Mouse (Mus musculus): Measurements from ENCODE around the gene Tenm2. TPM values are rescaled to one million over a fixed set of nuclear protein-coding genes. Genes with fewer than 3 reads are reported as not detected.
A peak's percentile ranks its signal among the peaks of the same experiment; 100 is the strongest.

Gene Tenm2
- polyA plus RNA-seq, 1 experiment from 2014 or later: 47.3 TPM

DNA sequence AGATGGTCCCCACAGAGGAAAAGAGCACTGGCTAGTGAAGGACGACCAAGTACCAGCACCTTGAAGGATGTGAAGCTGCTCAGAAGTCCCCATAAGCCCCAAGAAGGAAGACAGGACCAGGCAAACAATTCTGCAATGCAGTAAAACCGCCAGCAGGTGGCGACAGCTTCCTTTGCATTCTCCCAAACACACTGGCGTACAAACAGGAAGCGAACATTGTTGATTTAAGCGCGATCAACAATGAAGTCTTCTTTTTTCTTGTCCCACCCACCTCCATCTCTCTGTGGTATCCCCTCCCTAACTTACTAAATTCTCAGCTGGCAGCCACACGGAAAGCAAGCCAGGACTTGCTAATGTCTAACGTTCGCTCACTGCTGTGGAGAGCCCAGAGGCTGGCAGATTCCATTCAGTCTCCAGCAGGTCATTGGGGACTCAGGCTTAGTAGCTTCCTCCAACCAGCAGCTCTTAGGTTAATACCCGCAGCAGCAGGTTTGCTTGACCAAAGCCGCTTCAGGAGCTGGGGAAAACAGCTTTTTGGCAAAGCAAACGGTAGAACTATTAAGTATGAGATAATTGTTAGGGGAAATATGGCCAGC lies 1190.0 kb downstream of the Tenm2 start:
- 1% methylated on average over 13 of the region's 13 CpGs for WGBS
- ATAC-seq: peak; percentile 72
- Histone ChIP-seq H3K4me1 (replicated peaks) (peaks cover 28% of the 10 kb centered on the region), H3K4me3 (replicated peaks) (peak overlapping the region; percentile 36), H3K27me3 (peaks cover 5% of the 10 kb centered on the region; the same call in 1 of the 2 replicates), H3K9me3 (no peaks in the 10 kb centered on the region), H3K9ac (replicated peaks) (peak overlapping the region; percentile 57; the same call in 1 of the 2 replicates), H3K27ac (peak overlapping the region; percentile 45), H3K36me3 (peaks cover 24% of the 10 kb centered on the region), H3K4me2 (replicated peaks) (peak overlapping the region; percentile 47)

DNA sequence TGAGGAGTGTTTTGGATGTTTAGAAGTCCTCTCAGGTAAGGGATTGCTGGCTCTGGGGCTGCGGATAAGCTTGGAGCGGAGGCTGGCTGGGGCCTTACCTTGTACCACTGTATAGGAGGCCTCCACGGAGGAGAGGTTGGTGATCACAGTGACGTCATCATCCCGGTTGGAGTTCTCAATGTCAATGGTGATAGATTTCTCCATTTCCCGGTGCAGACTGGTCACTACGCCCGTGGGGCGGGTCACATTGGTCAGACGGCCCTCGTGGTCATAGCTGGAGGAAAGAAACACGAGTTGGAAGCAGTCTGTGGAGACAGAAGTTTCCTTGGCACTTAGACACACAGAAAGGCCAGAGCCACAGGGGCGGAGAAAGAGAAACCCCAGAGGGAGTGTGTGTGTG lies 1194.4 kb downstream of the Tenm2 start:
- Histone ChIP-seq H3K36me3 (peaks cover 23% of the 10 kb centered on the region), H3K27ac (no peak overlapping the region), H3K9ac (replicated peaks) (no peak overlapping the region), H3K4me2 (replicated peaks) (no peak overlapping the region), H3K4me1 (replicated peaks) (peaks cover 46% of the 10 kb centered on the region), H3K9me3 (no peaks in the 10 kb centered on the region), H3K27me3 (peaks cover 5% of the 10 kb centered on the region; the same call in 1 of the 2 replicates), H3K4me3 (replicated peaks) (no peak overlapping the region)
- ATAC-seq: no peak
- WGBS: 88% methylated on average over 13 of the region's 13 CpGs

DNA sequence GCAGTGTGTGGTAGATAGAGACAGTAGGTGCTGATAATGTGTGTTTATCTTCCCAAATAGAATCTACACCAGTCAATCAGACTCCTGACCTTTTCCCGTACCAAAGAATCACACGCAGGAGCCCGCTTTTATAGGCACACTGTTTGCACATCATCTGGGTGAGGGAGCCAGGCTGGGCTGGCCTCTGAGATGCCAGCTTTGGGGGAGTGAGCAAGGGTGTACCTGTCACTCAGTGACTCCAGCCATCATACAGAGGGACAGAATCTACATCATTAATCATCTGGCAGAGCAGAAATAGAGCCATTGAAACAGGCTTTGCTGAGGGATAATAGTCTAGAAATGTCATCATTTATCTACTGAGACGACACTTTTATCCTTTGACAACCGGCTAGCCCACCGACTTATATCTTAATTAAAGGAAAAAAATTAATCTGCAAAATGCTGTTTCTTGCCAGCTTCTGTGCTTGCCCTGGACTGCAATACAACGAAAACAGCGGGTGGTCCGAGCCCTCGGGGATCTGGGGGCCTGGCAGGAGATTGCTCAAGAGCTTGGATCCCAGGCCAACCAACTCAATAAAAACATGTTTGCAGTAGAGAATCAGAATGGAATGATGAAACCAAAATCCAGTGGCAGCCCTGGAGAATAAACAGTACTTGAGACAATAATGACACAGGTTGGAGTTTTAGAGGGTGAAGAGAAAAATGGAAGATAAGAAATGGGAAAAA lies 1195.1 kb downstream of the Tenm2 start:
- no peak overlapping the region for H3K4me2 ChIP-seq (replicated peaks)
- peak; percentile 10; the same call in 1 of the 2 replicates for ATAC-seq
- H3K4me3 ChIP-seq (replicated peaks): no peak overlapping the region
- no peaks in the 10 kb centered on the region for H3K9me3 ChIP-seq
- H3K27ac ChIP-seq: 0 out of 2 replicates have a peak overlapping the region, but pooled peaks have one; percentile 0
- H3K9ac ChIP-seq (replicated peaks): no peak overlapping the region
- WGBS: 64% methylated on average over 10 of the region's 10 CpGs
- peaks cover 44% of the 10 kb centered on the region for H3K4me1 ChIP-seq (replicated peaks)
- peaks cover 25% of the 10 kb centered on the region for H3K36me3 ChIP-seq
- peaks cover 5% of the 10 kb centered on the region; the same call in 1 of the 2 replicates for H3K27me3 ChIP-seq

DNA sequence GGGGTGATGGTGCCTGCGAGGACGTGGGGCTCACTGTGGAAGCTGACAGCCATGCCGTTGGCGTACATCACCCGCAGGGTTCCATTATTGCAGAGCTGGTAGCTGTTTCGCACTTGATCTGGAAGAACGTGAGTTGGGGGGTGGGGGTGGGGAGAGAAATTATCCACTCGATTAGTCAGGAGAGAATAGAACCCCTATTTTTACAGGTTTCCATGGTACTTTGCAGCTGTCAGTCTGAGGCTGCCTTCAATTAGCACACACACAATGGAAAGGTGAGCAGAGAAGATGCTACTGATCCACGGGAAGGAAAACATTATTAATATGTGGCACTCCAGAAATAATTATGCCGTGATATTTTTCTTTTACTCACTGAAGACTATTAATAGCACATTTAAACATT lies 1195.9 kb downstream of the Tenm2 start:
- Histone ChIP-seq H3K4me2 (replicated peaks) (no peak overlapping the region), H3K36me3 (peaks cover 26% of the 10 kb centered on the region), H3K4me1 (replicated peaks) (peaks cover 43% of the 10 kb centered on the region), H3K9ac (replicated peaks) (no peak overlapping the region), H3K9me3 (no peaks in the 10 kb centered on the region), H3K27ac (no peak overlapping the region), H3K4me3 (replicated peaks) (no peak overlapping the region), H3K27me3 (peaks cover 5% of the 10 kb centered on the region; the same call in 1 of the 2 replicates)
- 71% methylated on average over 10 of the region's 10 CpGs for WGBS
- no peak for ATAC-seq

DNA sequence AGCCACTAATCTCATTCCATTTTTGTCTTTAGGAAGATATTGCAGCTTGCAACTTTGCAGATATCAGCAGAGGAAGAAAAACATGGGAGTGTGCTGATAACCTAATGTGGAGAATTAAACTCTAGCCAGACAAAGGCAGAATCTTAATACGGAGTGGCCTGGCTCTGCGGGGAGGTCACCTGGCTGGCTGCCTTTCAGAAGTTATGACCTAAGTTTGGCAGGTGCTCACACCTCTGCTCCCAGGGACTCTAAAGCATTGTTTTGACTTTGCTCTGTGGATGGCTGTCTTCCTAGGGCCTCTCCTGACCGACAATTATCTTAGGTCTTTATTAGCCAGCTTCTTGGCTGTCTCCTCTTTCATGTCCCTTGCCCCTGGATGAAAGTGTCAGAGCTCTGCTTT lies 1197.4 kb downstream of the Tenm2 start:
- Histone ChIP-seq H3K27ac (no peak overlapping the region), H3K9ac (replicated peaks) (no peak overlapping the region), H3K9me3 (no peaks in the 10 kb centered on the region), H3K4me2 (replicated peaks) (no peak overlapping the region), H3K36me3 (peaks cover 26% of the 10 kb centered on the region), H3K27me3 (no peaks in the 10 kb centered on the region), H3K4me3 (replicated peaks) (no peak overlapping the region), H3K4me1 (replicated peaks) (peaks cover 43% of the 10 kb centered on the region)
- ATAC-seq: no peak
- WGBS: 67% methylated on average over 3 of the region's 3 CpGs

DNA sequence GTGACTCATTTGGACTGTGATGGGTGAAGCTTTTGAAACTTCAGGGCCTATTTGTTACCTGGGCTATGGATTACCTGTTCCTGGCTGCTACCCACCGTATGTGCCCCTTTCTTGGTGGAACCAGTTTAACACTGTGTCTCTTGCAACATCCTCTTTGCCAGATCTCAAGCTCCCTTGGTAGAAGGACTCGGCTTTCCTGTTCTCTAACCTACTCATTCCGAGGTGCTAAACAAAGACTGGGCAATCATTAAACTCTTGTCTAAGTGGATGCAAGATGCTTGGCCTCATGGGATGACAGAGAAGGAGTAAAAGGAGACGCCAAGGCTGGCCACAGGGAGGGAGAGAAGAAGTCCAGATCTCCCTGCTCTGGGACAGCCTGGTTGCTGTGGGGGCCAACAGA lies 1198.5 kb downstream of the Tenm2 start:
- H3K9ac ChIP-seq (replicated peaks): no peak overlapping the region
- no peak overlapping the region for H3K27ac ChIP-seq
- H3K9me3 ChIP-seq: no peaks in the 10 kb centered on the region
- H3K4me3 ChIP-seq (replicated peaks): no peak overlapping the region
- H3K36me3 ChIP-seq: peaks cover 26% of the 10 kb centered on the region
- no peak for ATAC-seq
- H3K4me1 ChIP-seq (replicated peaks): peaks cover 43% of the 10 kb centered on the region
- 86% methylated on average over 4 of the region's 4 CpGs for WGBS
- no peak overlapping the region for H3K4me2 ChIP-seq (replicated peaks)
- H3K27me3 ChIP-seq: no peaks in the 10 kb centered on the region

DNA sequence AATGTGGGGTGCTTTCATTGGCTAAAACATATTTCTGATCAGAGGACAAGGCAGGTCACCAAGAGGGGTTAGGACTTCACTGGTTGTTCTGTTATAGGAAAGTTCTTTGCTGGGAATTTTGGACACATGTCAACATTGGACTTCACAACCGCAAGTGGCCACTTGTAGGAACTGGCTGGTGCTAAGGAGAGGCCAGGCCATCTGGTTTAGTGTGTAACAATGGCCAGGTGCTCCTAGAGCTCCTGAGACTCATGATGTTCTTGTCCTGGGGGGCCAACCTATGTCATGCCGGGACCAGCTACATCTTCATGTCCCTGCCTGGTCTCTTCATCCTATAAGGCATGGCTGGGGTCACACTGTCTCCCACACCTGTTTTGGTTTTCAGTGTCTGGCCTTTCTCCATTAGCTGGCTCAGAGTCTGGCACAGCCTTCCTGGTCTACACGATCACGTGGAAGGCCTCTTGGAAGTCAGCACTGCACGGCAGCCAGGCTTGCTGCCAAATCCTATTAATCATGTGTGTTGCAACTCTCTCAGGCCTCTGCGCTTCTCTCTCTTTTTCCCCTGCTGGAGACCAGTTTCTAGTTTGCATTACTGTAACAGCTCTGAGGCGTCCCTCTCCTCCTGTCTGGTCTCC lies 1199.6 kb downstream of the Tenm2 start:
- H3K4me3 ChIP-seq (replicated peaks): no peak overlapping the region
- H3K4me2 ChIP-seq (replicated peaks): no peak overlapping the region

DNA sequence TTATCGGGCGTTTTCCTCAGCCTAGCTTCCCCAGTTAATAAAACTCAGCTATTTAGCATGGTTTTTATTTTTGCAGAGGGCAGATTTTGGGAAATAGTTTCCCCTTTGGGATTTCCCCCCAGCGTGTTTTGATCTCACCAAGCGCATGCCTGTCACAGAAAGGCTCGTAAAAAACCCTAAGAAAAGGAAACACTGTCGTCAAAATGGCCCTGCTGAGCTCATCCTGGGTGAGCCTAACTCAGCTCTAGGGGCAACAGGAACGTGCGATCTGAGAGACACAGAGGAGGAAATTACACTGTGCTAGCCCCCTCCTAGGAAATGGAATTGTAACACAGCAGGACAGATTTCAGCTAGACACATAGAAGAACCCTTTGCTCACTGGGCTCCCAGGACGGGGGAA lies 1204.0 kb downstream of the Tenm2 start:
- no peak overlapping the region for H3K9ac ChIP-seq (replicated peaks)
- H3K36me3 ChIP-seq: peaks cover 14% of the 10 kb centered on the region
- H3K4me1 ChIP-seq (replicated peaks): peaks cover 18% of the 10 kb centered on the region
- 38% methylated on average over 9 of the region's 9 CpGs for WGBS
- H3K4me2 ChIP-seq (replicated peaks): no peak overlapping the region
- no peaks in the 10 kb centered on the region for H3K27me3 ChIP-seq
- H3K4me3 ChIP-seq (replicated peaks): no peak overlapping the region
- H3K27ac ChIP-seq: peak overlapping the region; percentile 21; the same call in 1 of the 2 replicates
- H3K9me3 ChIP-seq: no peaks in the 10 kb centered on the region
- no peak for ATAC-seq

More for the DNA sequence above, 1199.6 kb downstream of the Tenm2 start:
- Histone ChIP-seq H3K4me1 (replicated peaks) (peaks cover 44% of the 10 kb centered on the region), H3K27me3 (no peaks in the 10 kb centered on the region), H3K36me3 (peaks cover 17% of the 10 kb centered on the region), H3K9me3 (no peaks in the 10 kb centered on the region), H3K27ac (peak overlapping the region; percentile 30), H3K9ac (replicated peaks) (no peak overlapping the region)
- 49% methylated on average over 7 of the region's 7 CpGs for WGBS
- ATAC-seq: peak; percentile 79

DNA sequence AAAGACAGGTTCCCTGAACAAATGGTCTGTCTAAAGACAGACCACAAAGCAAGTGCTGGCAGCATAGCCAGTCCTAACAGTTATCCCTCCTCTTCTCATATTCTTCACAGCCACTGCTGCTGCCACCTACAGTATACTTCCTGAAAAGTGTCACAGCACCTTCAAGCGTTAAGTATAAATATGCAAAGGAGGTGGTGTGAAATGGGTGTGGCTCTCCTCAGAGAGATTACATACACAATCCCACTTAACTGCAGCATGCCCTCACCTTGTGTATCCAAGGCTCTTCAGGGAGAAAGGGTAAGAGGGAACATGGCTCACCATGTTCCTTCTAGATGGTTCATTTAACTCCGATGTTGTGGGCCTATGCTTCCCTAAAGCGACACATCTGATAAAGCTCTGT lies 1215.8 kb downstream of the Tenm2 start:
- Histone ChIP-seq H3K4me1 (replicated peaks) (0 out of 2 replicates have a peak, but pooled peaks cover 3% of the 10 kb centered on the region), H3K4me3 (replicated peaks) (no peak overlapping the region), H3K27ac (no peak overlapping the region), H3K4me2 (replicated peaks) (no peak overlapping the region), H3K9me3 (0 out of 2 replicates have a peak, but pooled peaks cover 4% of the 10 kb centered on the region), H3K36me3 (peaks cover 45% of the 10 kb centered on the region), H3K9ac (replicated peaks) (no peak overlapping the region), H3K27me3 (no peaks in the 10 kb centered on the region)
- WGBS: 64% methylated on average over 3 of the region's 3 CpGs
- no peak for ATAC-seq

DNA sequence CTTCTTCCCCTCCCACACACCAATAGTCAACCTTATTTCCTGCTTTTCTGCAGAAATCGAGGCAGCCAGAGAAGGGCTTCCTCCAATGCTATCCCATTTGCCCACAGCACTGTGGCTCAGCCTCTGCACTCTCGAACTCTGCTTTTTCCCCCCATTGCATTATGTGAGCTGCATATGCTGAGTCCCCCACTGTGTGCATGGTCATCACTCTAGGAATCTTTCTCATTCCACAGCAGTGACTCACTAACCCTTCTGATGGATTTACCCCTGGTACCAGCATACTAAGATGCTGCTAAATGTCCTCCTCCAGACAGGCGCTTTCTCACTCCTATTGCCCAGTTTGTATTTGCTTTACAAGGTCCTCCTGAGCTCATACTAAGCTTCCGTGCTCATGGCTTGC lies 1222.6 kb downstream of the Tenm2 start:
- H3K4me3 ChIP-seq (replicated peaks): no peak overlapping the region
- no peak overlapping the region for H3K9ac ChIP-seq (replicated peaks)
- peaks cover 39% of the 10 kb centered on the region for H3K36me3 ChIP-seq
- no peak for ATAC-seq
- H3K4me2 ChIP-seq (replicated peaks): no peak overlapping the region
- H3K4me1 ChIP-seq (replicated peaks): peaks cover 10% of the 10 kb centered on the region
- no peaks in the 10 kb centered on the region for H3K9me3 ChIP-seq
- WGBS: 85% methylated on average over 4 of the region's 4 CpGs
- H3K27me3 ChIP-seq: no peaks in the 10 kb centered on the region
- no peak overlapping the region for H3K27ac ChIP-seq

DNA sequence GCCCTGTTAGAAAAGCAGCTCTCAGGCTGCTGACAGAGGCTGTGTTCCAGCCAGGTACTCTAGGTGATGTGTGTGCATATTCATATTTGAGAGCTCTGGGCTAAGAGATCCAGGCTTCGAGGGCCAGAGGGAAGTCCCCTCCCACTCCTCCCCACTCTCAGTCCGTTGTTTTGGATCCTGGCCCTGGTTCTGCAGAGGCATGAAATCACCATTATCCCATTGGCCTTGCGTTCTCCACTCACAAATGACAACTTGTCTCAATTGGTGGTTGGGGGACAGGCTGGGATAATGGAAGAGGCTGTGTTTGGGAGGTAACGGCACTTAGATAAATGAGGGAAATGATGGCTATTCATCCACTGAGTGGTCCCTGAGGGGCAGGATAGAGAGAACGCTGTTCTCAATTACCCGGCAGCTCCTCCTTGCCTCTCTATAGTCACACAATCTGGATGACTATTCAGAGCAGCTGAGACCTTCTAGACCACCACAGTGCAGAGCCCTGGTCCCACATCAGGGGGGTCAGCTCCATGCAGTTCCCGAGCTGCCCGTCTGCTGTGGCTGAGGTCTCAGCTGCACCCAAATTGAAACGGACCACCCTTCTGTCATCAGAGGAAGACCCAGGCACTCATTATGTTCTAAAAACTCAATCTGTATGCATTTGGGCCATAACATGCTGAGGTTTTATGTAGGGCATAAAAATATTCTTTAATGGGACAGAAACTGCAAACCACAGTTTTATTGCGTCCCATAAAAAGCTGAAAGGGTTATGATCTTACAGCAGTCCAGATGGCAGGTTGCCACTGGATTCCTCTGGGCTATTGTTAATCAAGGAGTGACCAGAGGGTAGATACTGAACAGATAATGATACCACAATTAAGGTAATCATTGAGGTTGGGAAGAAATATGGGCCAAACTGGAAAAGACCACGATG lies 1226.2 kb downstream of the Tenm2 start:
- peaks cover 10% of the 10 kb centered on the region for H3K4me1 ChIP-seq (replicated peaks)
- no peaks in the 10 kb centered on the region for H3K27me3 ChIP-seq
- WGBS: 54% methylated on average over 11 of the region's 11 CpGs
- H3K36me3 ChIP-seq: peaks cover 49% of the 10 kb centered on the region
- no peak overlapping the region for H3K4me3 ChIP-seq (replicated peaks)
- H3K4me2 ChIP-seq (replicated peaks): no peak overlapping the region
- ATAC-seq: peak; percentile 83
- H3K27ac ChIP-seq: peak overlapping the region; percentile 55; the same call in 1 of the 2 replicates
- no peaks in the 10 kb centered on the region for H3K9me3 ChIP-seq
- no peak overlapping the region for H3K9ac ChIP-seq (replicated peaks)

Measured in midbrain, embryonic 13.5 days (tissue).